Mouse (Mus musculus): ENCODE data around the gene Ftl1-ps1. TPM values are rescaled to one million over a fixed set of nuclear protein-coding genes. Genes with fewer than 3 reads are reported as not detected.

Gene Ftl1-ps1
- total RNA-seq (2021) = 100 to 1,000 TPM; 184 to 192 TPM

DNA sequence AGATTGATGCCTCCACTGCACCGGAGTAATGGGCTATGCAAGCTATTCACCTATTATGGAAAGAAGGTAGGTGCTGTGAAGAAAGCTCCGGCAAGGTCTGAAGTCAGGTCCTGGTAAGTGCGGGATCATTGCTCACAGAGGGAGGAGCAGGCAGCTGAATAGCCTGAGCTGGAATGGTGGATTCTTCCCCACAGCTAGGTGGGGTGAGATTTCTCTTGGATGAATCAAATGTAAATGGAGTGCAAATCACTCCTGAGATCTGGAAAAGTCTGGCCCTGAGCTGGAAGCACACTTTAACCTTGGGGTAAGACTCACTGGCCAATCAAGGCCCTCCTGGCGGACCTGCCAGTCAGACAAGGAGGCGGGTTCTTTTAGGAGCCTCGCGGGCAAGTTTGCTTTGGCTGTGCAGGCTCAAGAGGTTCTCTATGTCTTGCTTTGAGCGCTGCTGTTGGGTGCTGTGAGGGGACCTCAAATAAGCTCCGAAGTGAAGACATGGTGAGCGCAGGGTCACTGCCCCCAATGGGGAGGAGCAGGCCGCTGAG, at the start of gene Ftl1-ps1:
TSS of gene Ftl1-ps1 (plus strand) at position 397 of the 542 bp plus-strand sequence.
- DNase-seq (ENCODE audit: low spot score in 2 of 2) = no peak
- intact Hi-C loops (cut with DNase I) = no loop called here

DNA sequence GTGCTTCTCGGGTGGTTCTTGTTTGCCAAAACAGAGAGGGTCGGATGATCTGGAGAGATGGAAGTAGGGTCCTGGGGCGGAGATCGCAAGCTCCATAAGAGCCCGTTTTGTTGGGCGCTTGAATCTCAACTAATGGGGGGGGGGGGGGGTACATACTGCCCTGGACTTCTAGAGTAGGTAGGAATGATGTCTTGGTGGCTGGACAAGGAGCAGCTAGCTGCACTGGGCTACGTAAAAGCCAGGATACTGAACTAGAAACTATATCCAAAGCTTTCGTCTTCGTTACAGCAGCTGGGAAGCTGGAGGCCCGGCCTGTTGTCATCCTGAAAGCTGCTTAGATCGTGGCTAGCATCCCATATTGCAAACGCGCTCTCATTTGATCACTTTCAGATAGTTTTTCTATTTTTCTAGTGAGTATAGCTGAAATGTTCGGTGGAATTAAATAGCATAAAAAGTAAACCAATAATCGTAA, 49.0 kb upstream of the Ftl1-ps1 start:
- intact Hi-C loops (cut with DNase I) = loop anchor here (5.0 kb wide), 1 partner anchor 172 kb away; no protein-coding TSS in a partner anchor

GRCm38 (mm10) chr13:74356491-74356890, 43.0 kb upstream of the Ftl1-ps1 start:
- DNase-seq (ENCODE audit: low spot score in 2 of 2) = peak in 1 of 2 experiments; percentile 59

More for the DNA sequence above, 49.0 kb upstream of the Ftl1-ps1 start:
- DNase-seq (ENCODE audit: low spot score in 2 of 2) = no peak

DNA sequence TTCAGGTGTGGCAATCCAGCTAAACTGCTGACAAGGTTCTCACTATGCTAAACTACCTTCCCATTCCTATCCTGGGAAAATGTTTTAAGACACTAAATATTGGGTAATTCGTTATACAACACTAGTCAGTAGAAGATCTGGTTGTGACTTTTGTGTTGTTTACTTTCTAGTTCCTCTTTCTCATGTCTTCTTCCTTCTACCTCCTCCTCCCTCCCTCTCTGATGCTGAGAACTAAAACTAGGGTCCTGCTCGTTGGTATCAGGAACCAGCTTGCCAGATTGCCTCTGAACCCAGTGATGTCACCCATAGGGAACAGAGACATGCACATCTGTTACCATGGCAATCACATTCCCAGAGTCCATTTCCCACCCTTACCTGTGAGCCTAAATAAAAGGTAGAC, 37.3 kb upstream of the Ftl1-ps1 start:
- intact Hi-C loops (cut with DNase I) = no loop called here
- DNase-seq (ENCODE audit: low spot score in 2 of 2) = no peak

More at GRCm38 (mm10) chr13:74356491-74356890, 43.0 kb upstream of the Ftl1-ps1 start:
- intact Hi-C loops (cut with DNase I) = no loop called here

DNA sequence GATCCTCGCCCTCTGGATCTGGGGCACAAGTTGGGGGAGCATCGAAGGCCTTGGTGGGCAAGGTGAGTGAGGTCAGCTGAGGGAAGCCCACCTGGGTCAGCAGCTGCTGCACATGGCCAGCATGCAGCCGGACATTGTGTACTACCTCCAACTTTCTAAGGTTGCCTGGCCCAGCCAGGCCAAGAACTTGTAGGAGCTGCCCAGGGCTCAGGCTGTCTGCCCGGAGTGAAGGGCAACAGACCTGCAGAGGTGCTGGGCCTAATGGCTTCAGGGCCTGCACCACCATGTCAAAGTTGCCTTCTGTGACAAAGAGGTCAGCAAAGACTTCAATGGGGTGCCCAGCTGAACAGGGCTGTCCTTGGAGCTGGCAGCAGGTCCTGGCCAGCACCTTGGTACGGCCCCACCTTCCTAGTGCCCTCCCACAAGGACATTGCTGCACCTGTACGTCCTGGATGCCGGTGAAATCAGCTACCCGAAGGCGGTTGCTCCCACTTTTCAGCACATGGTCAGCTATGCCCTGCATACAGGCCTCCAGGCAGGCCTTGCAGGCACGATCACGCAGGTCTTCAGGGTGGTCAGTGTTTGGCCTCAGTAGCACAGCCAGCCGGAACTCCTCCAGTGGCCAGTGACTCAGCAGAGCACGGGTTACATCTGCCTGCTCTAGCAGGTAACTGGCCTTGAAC, 36.2 kb upstream of the Ftl1-ps1 start:
- DNase-seq (ENCODE audit: low spot score in 2 of 2) = no peak
- intact Hi-C loops (cut with DNase I) = no loop called here

GRCm38 (mm10) chr13:74363859-74364235, 35.6 kb upstream of the Ftl1-ps1 start, which contains the start of gene Lrrc14b:
Gene Lrrc14b, minus strand, starts transcription at chr13:74364005.
- intact Hi-C loops (cut with DNase I) = no loop called here
- no peak for DNase-seq (ENCODE audit: low spot score in 2 of 2)

DNA sequence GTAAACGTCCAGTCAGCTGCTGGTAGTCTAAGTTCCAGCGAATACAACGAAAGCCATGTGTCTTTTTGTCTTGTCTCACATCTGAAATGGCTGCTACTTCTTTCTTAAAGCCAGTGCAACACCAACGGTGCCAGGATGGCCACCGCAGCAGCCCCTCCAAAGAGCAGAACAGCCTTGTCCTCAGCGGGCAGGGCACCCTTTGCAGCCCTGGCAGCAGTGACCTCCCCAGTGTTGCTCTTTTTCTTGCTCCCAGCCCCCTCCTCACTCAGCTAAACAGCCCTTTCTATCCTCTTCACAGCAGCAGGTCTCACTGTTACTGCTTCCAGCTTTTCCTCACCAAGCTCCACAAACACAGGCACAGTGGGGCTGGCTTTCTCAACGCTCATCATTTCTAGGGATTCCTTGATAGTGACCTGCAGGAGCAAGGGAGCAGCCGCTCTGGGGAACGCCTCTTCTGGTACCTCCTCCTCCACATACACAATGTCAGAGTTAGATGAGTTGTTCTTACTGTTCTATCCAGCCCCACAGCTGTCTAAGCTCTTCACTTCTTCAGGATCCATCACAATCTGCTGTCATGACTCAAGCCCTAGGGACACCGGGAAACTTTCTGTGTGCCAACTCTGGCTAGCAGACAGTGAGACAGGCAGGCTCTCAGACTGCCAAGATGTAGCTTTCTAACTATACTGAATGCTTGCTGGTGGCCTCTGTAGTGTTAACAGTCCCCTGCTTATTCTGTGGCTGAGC, 17.8 kb upstream of the Ftl1-ps1 start:
- no peak for DNase-seq (ENCODE audit: low spot score in 2 of 2)
- intact Hi-C loops (cut with DNase I) = no loop called here

- no peak for DNase-seq (ENCODE audit: low spot score in 2 of 2)
- intact Hi-C loops (cut with DNase I) = no loop called here
These were observed 17.2 kb upstream of the Ftl1-ps1 start for GRCm38 (mm10) chr13:74382289-74382688.

DNA sequence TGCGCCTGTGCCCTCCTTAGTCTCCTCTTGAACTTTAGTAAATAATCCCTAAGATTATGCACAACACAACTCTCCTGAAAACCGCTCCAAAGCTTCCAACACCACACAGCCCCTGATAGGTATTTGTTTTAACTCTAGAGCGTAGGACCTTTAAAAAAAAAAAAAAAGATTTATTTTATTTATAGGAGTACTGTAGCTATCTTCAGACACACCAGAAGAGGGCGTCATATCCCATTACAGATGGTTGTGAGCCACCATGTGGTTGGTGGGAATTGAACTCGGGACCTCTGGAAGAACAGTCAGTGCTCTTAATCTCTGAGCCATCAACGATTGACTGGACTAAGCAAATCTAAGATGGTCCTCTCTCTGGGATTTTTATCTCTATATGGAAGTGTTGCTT, 9.8 kb upstream of the Ftl1-ps1 start:
- intact Hi-C loops (cut with DNase I) = loop anchor here (5.0 kb wide), 2 partner anchors 1453 to 1633 kb away; no protein-coding TSS in a partner anchor

GRCm38 (mm10) chr13:74390371-74390990, 9.0 kb upstream of the Ftl1-ps1 start, which contains the start of gene Zfp72:
Gene Zfp72, minus strand, starts transcription at chr13:74390836.
- intact Hi-C loops (cut with DNase I) = loop anchor here (5.0 kb wide), 2 partner anchors 1452 to 1632 kb away; no protein-coding TSS in a partner anchor
- peak; percentile 83 to 90 for DNase-seq (ENCODE audit: low spot score in 2 of 2)

More for the DNA sequence above, 9.8 kb upstream of the Ftl1-ps1 start:
- DNase-seq (ENCODE audit: low spot score in 2 of 2) = no peak

GRCm38 (mm10) chr13:74391156-74391555, 8.3 kb upstream of the Ftl1-ps1 start:
- intact Hi-C loops (cut with DNase I) = loop anchor here (5.0 kb wide), 2 partner anchors 1451 to 1631 kb away; no protein-coding TSS in a partner anchor
- DNase-seq (ENCODE audit: low spot score in 2 of 2) = no peak

DNA sequence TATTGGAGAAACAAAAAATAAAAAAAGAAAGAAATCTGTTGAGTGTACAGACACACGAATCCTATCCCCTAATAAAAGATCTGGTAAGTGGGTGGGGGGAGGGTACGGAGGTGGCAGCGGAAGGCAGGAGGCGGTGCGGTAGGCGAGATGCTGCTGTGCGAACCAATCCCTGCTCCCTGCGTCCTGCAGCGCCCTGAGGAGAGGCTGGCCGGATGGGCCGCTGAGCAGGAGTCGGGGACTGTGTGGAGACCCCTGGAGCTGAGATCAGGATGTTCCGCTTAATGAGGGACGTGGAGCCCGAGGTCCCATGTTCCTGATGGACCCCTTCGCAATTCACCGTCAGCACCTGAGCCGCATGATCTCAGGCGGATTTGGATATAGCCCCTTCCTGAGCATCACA, 40.4 kb downstream of the Ftl1-ps1 start:
- intact Hi-C loops (cut with DNase I) = loop anchor here (5.0 kb wide), 1 partner anchor 38 kb away; no protein-coding TSS in a partner anchor
- no peak for DNase-seq (ENCODE audit: low spot score in 2 of 2)

Small RNA genes lying within 50 kb of the gene (microRNA-seq; reads per million reads assigned to microRNA genes)
- gene Mir692-3 = 0 reads per million in 2 experiments

Other genes starting within 250 kb of the Ftl1-ps1 start
- 10 to 100 TPM; 72.5 to 74.2 TPM for gene Exoc3, start 191.0 kb upstream of the Ftl1-ps1 start, total RNA-seq (2021)
- gene Ahrr, start 107.4 kb upstream of the Ftl1-ps1 start, total RNA-seq (2021) = 1 to 10 TPM in 1 of 2 experiments, under 1 TPM in 1; 0.78 to 1.6 TPM
- 10 to 100 TPM; 82.4 to 83.7 TPM for gene Pdcd6, start 82.1 kb upstream of the Ftl1-ps1 start, total RNA-seq (2021)
- 100 to 1,000 TPM; 310 to 311 TPM for gene Sdha, start 49.4 kb upstream of the Ftl1-ps1 start, total RNA-seq (2021)
- gene Ccdc127, start 49.4 kb upstream of the Ftl1-ps1 start, total RNA-seq (2021) = 10 to 100 TPM; 87.5 to 88.3 TPM
- gene Lrrc14b, start 35.7 kb upstream of the Ftl1-ps1 start, total RNA-seq (2021) = under 1 TPM in 1 of 2 experiments, not detected in 1; 0.16 TPM
- gene Zfp72, start 8.9 kb upstream of the Ftl1-ps1 start, total RNA-seq (2021) = 1 to 10 TPM; 4.1 to 4.5 TPM
- gene Zfp825, start 94.3 kb downstream of the Ftl1-ps1 start, total RNA-seq (2021) = 1 to 10 TPM; 7.0 to 7.1 TPM
- 10 to 100 TPM in 1 of 2 experiments, 1 to 10 TPM in 1; 9.5 to 12.9 TPM for gene Erap1, start 239.9 kb downstream of the Ftl1-ps1 start, total RNA-seq (2021)